Mouse (Mus musculus) ES-E14 (cell line): ENCODE measurements around the gene Parp1. TPM values are rescaled to one million over a fixed set of nuclear protein-coding genes. Genes with fewer than 3 reads are reported as not detected.

Experiments used
- DNase-seq: peaks from one replicate; pipeline ENCODE4 v3.0.0-alpha.2; 2013; ENCODE audit warnings: low read depth, low spot score
- H3K27ac ChIP-seq: 2 replicates; pipeline ENCODE4 v1.5.1; 2012; ENCODE audit warnings: low read depth, mild to moderate bottlenecking, low read length, moderate library complexity, mixed read lengths; ENCODE audit not compliant: poor library complexity, insufficient read depth, severe bottlenecking
- H3K36me3 ChIP-seq: 2 replicates; pipeline ENCODE4 v1.6.1; 2012; ENCODE audit warnings: mild to moderate bottlenecking, low read length, moderate library complexity, mixed read lengths; ENCODE audit not compliant: control insufficient read depth, poor library complexity, insufficient read depth, severe bottlenecking
- H3K4me1 ChIP-seq, 2 experiments: fragments of 150-350 bp in 1 of 2; sonication (generic) in 1 of 2; 2 replicates each; pipeline ENCODE4 v1.6.1; 2012; ENCODE audit warnings: low read length in 2 of 2, mild to moderate bottlenecking in 1 of 2, mixed read lengths in 1 of 2; ENCODE audit not compliant: control insufficient read depth in 2 of 2, insufficient read depth in 2 of 2, poor library complexity in 1 of 2
- H3K4me3 ChIP-seq, 2 experiments: fragments of 150-350 bp in 1 of 2; sonication (generic) in 1 of 2; 2 replicates each; pipeline ENCODE4 v1.5.1; 2012; ENCODE audit warnings: low read length in 2 of 2, low read depth in 1 of 2, mild to moderate bottlenecking in 1 of 2, mixed read lengths in 1 of 2; ENCODE audit not compliant: insufficient read depth in 1 of 2, poor library complexity in 1 of 2, severe bottlenecking in 1 of 2
- H3K9ac ChIP-seq: 2 replicates; pipeline ENCODE4 v1.6.1; 2012; ENCODE audit warnings: low read depth, mild to moderate bottlenecking, low read length, mixed read lengths; ENCODE audit not compliant: poor library complexity, insufficient read depth, severe bottlenecking
- H3K9me3 ChIP-seq: fragments of 150-350 bp; sonication (generic); 2 replicates; pipeline ENCODE4 v1.6.1; 2012; ENCODE audit warnings: low read depth, mild to moderate bottlenecking, low read length; ENCODE audit not compliant: control insufficient read depth, insufficient read depth
- CHD2 ChIP-seq: IDR thresholded peaks from 2 replicates; pipeline ENCODE4 v1.6.1; 2014; ENCODE audit warnings: mild to moderate bottlenecking, low read depth, low read length, inconsistent platforms
- HCFC1 ChIP-seq: IDR thresholded peaks from 2 replicates; pipeline ENCODE4 v1.6.1; 2012; ENCODE audit warnings: low read length, inconsistent platforms, borderline replicate concordance; ENCODE audit not compliant: insufficient read depth
- MAFK ChIP-seq: IDR thresholded peaks from 2 replicates; pipeline ENCODE4 v1.6.1; 2014; ENCODE audit warnings: mild to moderate bottlenecking, low read depth, low read length, inconsistent platforms; ENCODE audit not compliant: insufficient read depth
- ZC3H11A ChIP-seq: IDR thresholded peaks from 2 replicates; pipeline ENCODE4 v1.6.1; 2012; ENCODE audit warnings: low read depth, mild to moderate bottlenecking, inconsistent platforms, low read length, borderline replicate concordance
- ZNF384 ChIP-seq: IDR thresholded peaks from 2 replicates; pipeline ENCODE4 v1.6.1; 2012; ENCODE audit warnings: low read depth, low read length, inconsistent platforms
- in situ Hi-C, 2 experiments: fragments of 600-800 bp; cut with MboI; formaldehyde crosslinking; loops; one replicate each; pipeline ENCODE4 v1.15.1; 2025; ENCODE audit warnings: low sequenced_read_pairs in 2 of 2, inconsistent platforms in 1 of 2; ENCODE audit not compliant: unreplicated experiment in 2 of 2
- total RNA-seq: library from RNA; depleted of rRNA; stranded (reverse); fragments of 300-350 nt; gene quantifications from 2 replicates; pipeline ENCODE4 v1.2.3, GENCODE M21; 2012

Gene Parp1
- total RNA-seq, 1 experiment, result 271 TPM

GRCm38 (mm10) chr1:180600578-180600977 is 31.9 kb downstream of the Parp1 start:
- TF ChIP-seq CHD2 (no peak), ZNF384 (no peak), MAFK (no peak), HCFC1 (no peak), ZC3H11A (no peak)
- in situ Hi-C loops, result no loop called here
- Histone ChIP-seq H3K9me3 (no peaks in the 10 kb centered on the region), H3K4me3 (no peak overlapping the region), H3K9ac (no peak overlapping the region), H3K27ac (no peak overlapping the region), H3K36me3 (peaks cover 69% of the 10 kb centered on the region), H3K4me1 (peaks cover 0 to 2% of the 10 kb centered on the region in 2 experiments; a peak in 1 of 4 replicates)
- DNase-seq, result no peak

- no peak overlapping the region for H3K4me3 ChIP-seq
- peaks cover 60% of the 10 kb centered on the region for H3K36me3 ChIP-seq
- in situ Hi-C loops, result no loop called here
- no peak overlapping the region for H3K27ac ChIP-seq
- H3K4me1 ChIP-seq, result peaks cover 0 to 8% of the 10 kb centered on the region in 2 experiments; a peak in 2 of 4 replicates
- H3K9me3 ChIP-seq, result no peaks in the 10 kb centered on the region
- TF ChIP-seq CHD2, result no peak
- no peak for TF ChIP-seq ZNF384
- TF ChIP-seq HCFC1, result no peak
- TF ChIP-seq MAFK, result no peak
- TF ChIP-seq ZC3H11A, result no peak
- H3K9ac ChIP-seq, result no peak overlapping the region
- DNase-seq, result no peak
Observed at GRCm38 (mm10) chr1:180601806-180602205, 33.1 kb downstream of the Parp1 start.

DNA sequence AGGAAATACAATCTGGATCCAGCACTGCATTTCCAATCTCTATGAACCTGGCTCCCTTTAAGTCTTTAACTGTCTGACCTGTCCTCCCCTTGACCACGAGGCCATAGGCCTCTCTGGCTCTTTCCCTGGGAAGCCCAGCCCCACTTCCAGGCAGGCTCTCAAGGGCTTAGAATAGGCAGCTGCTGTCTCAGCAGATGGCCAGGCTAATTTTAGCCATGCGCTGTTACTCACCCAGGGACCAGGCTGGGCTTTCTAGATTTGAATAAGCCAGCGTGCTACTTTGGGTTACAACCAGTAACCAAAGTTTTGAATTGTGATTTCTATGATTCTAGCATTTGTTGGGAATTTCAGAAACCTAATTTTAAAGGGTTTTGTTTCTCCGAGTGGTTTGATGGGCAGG is 35.9 kb downstream of the Parp1 start:
- no peaks in the 10 kb centered on the region for H3K9me3 ChIP-seq
- no peak for DNase-seq
- H3K9ac ChIP-seq, result no peak overlapping the region
- no peak overlapping the region for H3K4me3 ChIP-seq
- H3K4me1 ChIP-seq, result peaks cover 0 to 14% of the 10 kb centered on the region in 2 experiments; a peak in 2 of 4 replicates
- peaks cover 32% of the 10 kb centered on the region for H3K36me3 ChIP-seq
- H3K27ac ChIP-seq, result no peak overlapping the region
- in situ Hi-C loops, result no loop called here
- TF ChIP-seq ZNF384, result no peak
- TF ChIP-seq HCFC1, result no peak
- no peak for TF ChIP-seq MAFK
- TF ChIP-seq CHD2, result no peak
- no peak for TF ChIP-seq ZC3H11A

DNA sequence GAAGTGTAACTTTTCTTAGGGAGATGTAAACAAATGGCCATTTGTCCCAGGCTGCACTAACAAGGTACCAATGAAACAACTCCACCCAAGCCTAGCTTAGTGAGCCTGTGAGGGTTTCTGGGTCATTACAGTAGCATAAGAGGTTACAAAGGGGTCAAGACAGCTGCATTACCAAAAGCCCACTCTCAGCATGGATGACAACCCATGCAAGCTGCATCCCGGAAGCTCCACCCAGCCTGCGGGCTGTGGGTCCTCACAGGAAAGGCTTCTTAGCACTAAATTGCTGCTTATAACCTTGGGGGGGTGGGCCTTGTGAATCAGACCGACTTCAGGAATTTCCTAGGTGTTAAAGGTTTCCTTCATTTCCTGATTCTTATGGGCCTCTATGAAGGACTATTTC is 37.4 kb downstream of the Parp1 start:
- in situ Hi-C loops, result no loop called here

More for the DNA sequence above, 37.4 kb downstream of the Parp1 start:
- no peak overlapping the region for H3K9ac ChIP-seq
- no peak for DNase-seq
- peaks cover 19% of the 10 kb centered on the region for H3K36me3 ChIP-seq
- H3K27ac ChIP-seq, result no peak overlapping the region
- H3K9me3 ChIP-seq, result no peaks in the 10 kb centered on the region
- no peak for TF ChIP-seq ZNF384
- no peak for TF ChIP-seq CHD2
- TF ChIP-seq ZC3H11A, result no peak
- TF ChIP-seq HCFC1, result no peak
- TF ChIP-seq MAFK, result no peak
- no peak overlapping the region for H3K4me3 ChIP-seq
- peaks cover 0 to 14% of the 10 kb centered on the region in 2 experiments; a peak in 2 of 4 replicates for H3K4me1 ChIP-seq
